Mouse (Mus musculus): ENCODE data around the gene Enah.

Gene Enah

GRCm38 (mm10) chr1:181881532-181881931, 138.3 kb downstream of the Enah start:
- intact Hi-C loops (cut with DNase I), result loop anchor here (5.0 kb wide), 1 partner anchor 154 kb away; no protein-coding TSS in a partner anchor

- intact Hi-C loops (cut with DNase I), result loop anchor here (5.0 kb wide), 1 partner anchor 154 kb away; no protein-coding TSS in a partner anchor
Observed at GRCm38 (mm10) chr1:181880752-181881325, 139.0 kb downstream of the Enah start.

DNA sequence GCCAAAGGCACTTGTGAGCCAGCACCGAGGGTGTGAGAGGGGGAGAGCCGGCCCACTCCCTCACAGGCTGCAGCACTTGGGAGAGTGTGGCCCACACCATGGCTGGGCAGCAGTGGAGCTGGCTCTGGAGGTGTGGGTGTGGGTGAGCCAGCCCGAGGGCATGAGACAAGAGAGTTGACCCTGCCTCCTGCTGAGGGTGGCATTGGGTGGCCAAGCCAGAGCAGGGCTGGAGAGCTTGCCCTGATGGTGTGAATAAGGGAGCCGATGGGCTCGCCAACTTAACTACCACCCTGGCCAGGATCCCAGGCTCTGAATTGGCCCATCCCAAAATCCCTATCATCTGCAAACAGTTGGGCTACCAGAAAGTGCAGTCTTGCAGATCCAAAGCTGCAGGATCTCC, 141.4 kb downstream of the Enah start:
- intact Hi-C loops (cut with DNase I), result loop anchor here (5.0 kb wide), 1 partner anchor 51 kb away; no protein-coding TSS in a partner anchor

DNA sequence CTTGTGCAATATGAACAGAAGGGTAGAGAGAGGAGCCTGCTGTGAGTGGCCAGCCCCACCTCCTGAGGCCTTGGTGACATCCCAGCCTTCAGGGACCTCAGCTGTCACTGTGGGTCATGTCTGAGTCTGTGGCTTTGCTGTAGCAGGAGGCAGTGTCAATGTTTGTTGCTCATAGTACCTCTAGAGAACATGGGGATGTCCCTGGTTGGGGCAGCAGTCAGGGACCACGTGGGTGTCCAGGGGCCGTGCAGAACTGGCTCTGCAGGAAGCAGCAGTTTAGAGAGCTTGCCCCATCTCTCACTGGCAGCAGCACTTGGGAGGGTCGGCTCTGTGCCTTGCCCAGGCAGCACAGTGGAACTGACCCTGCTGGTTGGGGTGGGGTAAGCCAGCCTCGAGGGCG, 142.7 kb downstream of the Enah start:
- intact Hi-C loops (cut with DNase I), result loop anchor here (5.0 kb wide), 1 partner anchor 50 kb away; no protein-coding TSS in a partner anchor

DNA sequence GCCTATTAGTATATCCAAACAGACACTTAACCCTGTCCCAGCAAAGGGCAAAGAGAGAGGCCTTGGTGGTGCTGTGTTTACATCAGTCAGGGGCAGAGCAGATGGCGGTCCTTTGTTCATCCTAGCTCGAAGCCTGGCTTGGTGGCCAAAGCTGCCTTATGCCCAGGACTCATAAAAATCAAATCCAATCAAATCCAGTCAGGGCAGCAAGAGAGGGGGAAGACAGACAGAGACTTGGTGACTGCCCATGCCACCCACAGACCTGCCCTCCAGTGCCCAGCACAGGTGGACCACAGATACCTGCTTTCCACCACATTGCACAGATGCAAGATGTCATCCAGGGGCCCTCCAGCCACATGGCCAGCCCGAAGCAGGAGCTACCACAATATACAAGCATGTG, 143.1 kb downstream of the Enah start:
- intact Hi-C loops (cut with DNase I), result loop anchor here (5.0 kb wide), 1 partner anchor 49 kb away; no protein-coding TSS in a partner anchor

GRCm38 (mm10) chr1:181873086-181873920, 146.5 kb downstream of the Enah start:
- intact Hi-C loops (cut with DNase I), result no loop called here

DNA sequence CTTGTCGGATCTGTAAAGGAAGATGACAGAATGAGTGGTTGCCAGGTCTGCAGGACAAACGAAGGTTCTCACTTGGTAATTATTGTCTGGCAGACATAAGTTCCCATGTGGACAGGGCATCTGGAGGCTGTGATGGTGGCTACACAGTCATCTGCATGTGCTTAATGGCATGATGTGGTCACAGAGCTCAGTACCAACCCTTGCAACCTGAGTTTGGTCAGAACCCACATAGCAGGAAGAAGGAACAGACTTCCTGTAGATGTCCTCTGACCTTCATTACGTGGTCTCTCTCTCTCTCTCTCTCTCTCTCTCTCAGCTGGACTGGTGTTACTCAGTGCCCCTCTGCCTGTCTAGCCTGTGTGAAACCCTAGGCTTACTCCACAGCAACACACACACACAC, 147.2 kb downstream of the Enah start:
- intact Hi-C loops (cut with DNase I), result no loop called here

GRCm38 (mm10) chr1:181866429-181867280, 153.1 kb downstream of the Enah start:
- intact Hi-C loops (cut with DNase I), result no loop called here

- intact Hi-C loops (cut with DNase I), result no loop called here
Observed at GRCm38 (mm10) chr1:181865863-181866216, 153.9 kb downstream of the Enah start.

DNA sequence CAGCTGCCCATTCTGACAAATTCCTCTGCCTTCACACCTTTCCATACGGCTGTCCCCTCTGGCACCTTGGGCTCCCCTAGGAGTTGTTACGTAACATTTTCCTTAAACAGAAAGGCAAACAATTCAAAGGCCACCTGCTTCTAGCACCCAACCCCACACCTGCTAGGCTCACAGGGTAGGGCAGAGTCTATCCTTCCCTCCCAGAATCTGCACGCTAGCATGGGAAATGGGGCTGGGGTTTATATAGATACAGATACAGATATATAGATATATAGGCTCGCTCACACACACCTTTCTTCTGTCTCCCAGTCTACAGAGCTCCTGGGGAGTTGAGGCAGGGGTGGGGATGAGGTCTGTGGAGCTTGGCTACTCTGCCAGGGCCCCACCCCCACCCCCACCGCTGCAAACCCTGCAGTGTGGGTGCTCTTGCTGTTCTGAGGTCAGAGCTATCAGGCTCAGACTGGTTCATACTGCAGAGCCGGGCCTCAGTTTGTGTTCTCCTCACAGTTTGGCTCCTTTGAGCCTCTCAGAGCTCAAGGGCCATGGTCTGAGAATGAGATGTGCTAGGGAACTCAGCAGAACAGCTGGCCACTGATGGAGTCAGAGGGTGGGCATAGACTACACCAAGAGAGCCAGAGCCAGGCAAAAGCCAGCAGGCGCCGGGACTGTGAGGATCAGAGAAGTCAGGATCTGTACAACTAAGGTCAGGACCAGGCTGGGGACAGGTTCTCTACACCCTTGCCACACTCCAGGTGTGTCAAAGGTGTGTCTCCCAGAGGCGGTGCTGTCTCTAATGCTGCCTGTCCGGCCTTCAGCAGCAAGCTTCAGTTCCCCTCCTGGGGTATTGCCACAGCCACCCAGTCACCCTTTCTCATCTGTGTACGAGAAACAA, 154.6 kb downstream of the Enah start:
- intact Hi-C loops (cut with DNase I), result no loop called here

GRCm38 (mm10) chr1:181863431-181863830, 156.4 kb downstream of the Enah start:
- intact Hi-C loops (cut with DNase I), result no loop called here

DNA sequence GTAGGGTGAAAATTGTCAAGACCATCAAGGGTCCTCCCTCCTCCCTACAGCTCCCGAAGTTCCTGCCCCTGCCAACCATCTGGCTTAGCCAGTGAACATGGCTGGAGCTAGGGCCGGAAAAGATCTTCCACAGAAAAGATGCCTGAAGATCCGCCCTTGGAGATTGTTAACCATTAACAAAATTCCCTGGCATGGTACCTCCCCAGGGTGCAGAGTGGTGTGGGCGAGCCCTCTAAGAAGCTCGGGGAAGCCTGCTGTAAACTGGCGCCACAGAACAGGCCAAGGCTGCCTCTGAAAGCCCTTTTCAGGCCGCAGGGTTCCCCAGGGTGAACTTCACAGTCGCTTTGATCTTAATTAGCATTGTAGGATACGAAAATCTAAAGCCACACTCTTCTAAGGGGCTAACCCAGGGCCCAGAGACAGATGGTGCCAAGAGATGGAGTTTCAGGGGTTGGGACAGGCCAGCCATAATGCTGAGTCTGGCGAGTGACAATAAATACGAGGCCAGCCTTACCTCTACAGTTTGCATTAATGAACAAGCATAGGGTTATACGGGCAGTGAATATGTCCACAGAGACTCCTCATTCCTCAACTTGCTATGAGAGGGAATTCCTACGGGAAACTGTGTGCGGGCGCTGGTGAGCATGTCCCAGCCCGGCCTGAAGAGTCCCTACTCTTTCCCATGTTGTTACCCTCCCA, 157.0 kb downstream of the Enah start:
- intact Hi-C loops (cut with DNase I), result no loop called here

DNA sequence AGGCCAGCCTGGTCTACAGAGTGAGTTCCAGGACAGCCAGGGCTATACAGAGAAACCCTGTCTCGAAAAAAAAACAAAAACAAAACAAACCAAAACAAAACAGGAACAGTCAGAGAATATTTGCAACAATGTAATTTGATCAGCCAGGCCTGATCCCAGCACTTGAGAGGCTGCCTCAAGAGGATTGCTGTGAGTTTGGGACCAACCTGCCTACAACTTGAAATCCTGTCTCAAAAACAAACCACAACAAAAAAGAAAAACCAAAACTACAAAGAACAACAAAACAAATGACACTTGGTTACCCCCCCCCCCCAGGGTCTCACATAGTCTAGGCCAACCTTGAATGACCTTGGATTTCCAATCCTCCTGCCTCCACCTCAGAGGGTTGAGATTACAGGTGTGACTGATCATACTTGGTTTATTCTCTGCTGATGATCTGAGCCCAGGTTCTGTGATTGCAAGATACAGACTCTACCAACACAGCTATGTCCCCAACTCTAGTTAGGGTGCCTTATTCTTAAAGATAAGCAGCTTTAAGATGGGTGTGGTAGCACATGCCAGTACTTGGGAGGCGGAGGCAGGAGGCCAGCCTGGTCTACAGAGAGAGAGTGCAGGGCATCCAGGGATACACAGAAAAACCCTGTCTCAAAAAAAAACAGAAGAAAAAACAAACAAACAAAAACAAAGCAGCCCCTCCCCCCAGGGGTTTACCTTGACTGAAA, 158.4 kb downstream of the Enah start:
- intact Hi-C loops (cut with DNase I), result no loop called here

GRCm38 (mm10) chr1:181860659-181861058, 159.1 kb downstream of the Enah start:
- intact Hi-C loops (cut with DNase I), result no loop called here

GRCm38 (mm10) chr1:181856329-181856728, 163.5 kb downstream of the Enah start:
- intact Hi-C loops (cut with DNase I), result no loop called here

GRCm38 (mm10) chr1:181854829-181855228, 165.0 kb downstream of the Enah start:
- intact Hi-C loops (cut with DNase I), result no loop called here

- intact Hi-C loops (cut with DNase I), result no loop called here
Observed at GRCm38 (mm10) chr1:181853081-181853736, 166.6 kb downstream of the Enah start.

GRCm38 (mm10) chr1:181852466-181852865, 167.3 kb downstream of the Enah start:
- intact Hi-C loops (cut with DNase I), result no loop called here

Measured in adrenal gland (tissue).